Mouse (Mus musculus): ENCODE measurements at regions not wholly inside any gene's neighbourhood (a gene's known extent, or its start where the extent isn't known, plus 50 kb on each side); places are given as distances from the start of the nearest gene placed in this dataset.

- no peak for TF ChIP-seq USF1 (IDR thresholded peaks at IDR 0.05; ENCODE audit: low read depth, low read length)
- no peak for TF ChIP-seq GABPA (IDR thresholded peaks at IDR 0.05; ENCODE audit: low read depth, low read length)
- TF ChIP-seq ETS1 (IDR thresholded peaks at IDR 0.05; ENCODE audit: low read depth, low read length): no peak
- TF ChIP-seq SIN3A (IDR thresholded peaks at IDR 0.05; ENCODE audit: low read length): no peak
- no peak for TF ChIP-seq SMC3 (IDR thresholded peaks at IDR 0.05; ENCODE audit: low read depth, low read length)
- no peak for TF ChIP-seq MYC (IDR thresholded peaks at IDR 0.05; ENCODE audit: low read depth, low read length)
- no peak for TF ChIP-seq NRF1 (IDR thresholded peaks at IDR 0.05; ENCODE audit: insufficient read depth, low read depth, low read length, poor library complexity, severe bottlenecking)
- TF ChIP-seq JUND (IDR thresholded peaks at IDR 0.05; ENCODE audit: low read depth, low read length): no peak
- TF ChIP-seq KAT2A (conservative IDR thresholded peaks at IDR 0.05; ENCODE audit: low read depth, low read length): no peak
- TF ChIP-seq CTCF (IDR thresholded peaks at IDR 0.05 in 2 of 3, conservative IDR thresholded peaks at IDR 0.05 in 1 of 3; ENCODE audit: control insufficient read depth in 1 of 3, insufficient read depth in 1 of 3, low read depth in 2 of 3, low read length in 3 of 3, poor library complexity in 1 of 3, severe bottlenecking in 1 of 3): no peak
- DNase-seq (ENCODE audit: low read depth, low spot score): no peak
- no peak overlapping the region for H3K4me3 ChIP-seq (ENCODE audit: control insufficient read depth in 1 of 2, insufficient read depth in 1 of 2, low read depth in 2 of 2, low read length in 2 of 2)
- no peaks in the 10 kb centered on the region for H3K4me1 ChIP-seq (ENCODE audit: control insufficient read depth in 1 of 2, insufficient read depth in 2 of 2, low read length in 2 of 2)
- no peak overlapping the region for H3K9ac ChIP-seq (ENCODE audit: control insufficient read depth, low read depth, low read length, poor library complexity, severe bottlenecking)
- no peaks in the 10 kb centered on the region for H3K79me2 ChIP-seq (ENCODE audit: control insufficient read depth, insufficient read depth, low read length, poor library complexity)
- no peaks in the 10 kb centered on the region; a peak in 1 of 4 replicates for H3K27me3 ChIP-seq (ENCODE audit: control insufficient read depth in 1 of 2, insufficient read depth in 2 of 2, low read length in 2 of 2)
- no peak overlapping the region for H3K27ac ChIP-seq (ENCODE audit: control insufficient read depth, low read depth, low read length)
- H3K9me3 ChIP-seq (replicated peaks; ENCODE audit: insufficient read depth, low read length): no peaks in the 10 kb centered on the region
- no peaks in the 10 kb centered on the region for H3K36me3 ChIP-seq (ENCODE audit: control insufficient read depth in 1 of 2, insufficient read depth in 2 of 2, low read length in 2 of 2)
Measured at GRCm38 (mm10) chr16:13034136-13034535, 75.3 kb upstream of the Ercc4 start.

- H3K27me3 ChIP-seq (ENCODE audit: control insufficient read depth in 1 of 2, insufficient read depth in 2 of 2, low read length in 2 of 2): no peaks in the 10 kb centered on the region; a peak in 1 of 4 replicates
- TF ChIP-seq MAX (IDR thresholded peaks at IDR 0.05; ENCODE audit: low read length) (no peak), POLR2AphosphoS5 (IDR thresholded peaks at IDR 0.05; ENCODE audit: borderline replicate concordance, low read depth, low read length) (no peak), RAD21 (IDR thresholded peaks at IDR 0.05; ENCODE audit: low read depth, low read length) (no peak), SMC3 (IDR thresholded peaks at IDR 0.05; ENCODE audit: low read depth, low read length) (no peak), EP300 (IDR thresholded peaks at IDR 0.05; ENCODE audit: low read depth in 1 of 2, low read length in 2 of 2) (no peak), CTCF (IDR thresholded peaks at IDR 0.05 in 2 of 3, conservative IDR thresholded peaks at IDR 0.05 in 1 of 3; ENCODE audit: control insufficient read depth in 1 of 3, insufficient read depth in 1 of 3, low read depth in 2 of 3, low read length in 3 of 3, poor library complexity in 1 of 3, severe bottlenecking in 1 of 3) (no peak), TCF12 (IDR thresholded peaks at IDR 0.05; ENCODE audit: low read depth, low read length) (no peak), ZMIZ1 (IDR thresholded peaks at IDR 0.05; ENCODE audit: low read depth, low read length) (no peak), TBP (IDR thresholded peaks at IDR 0.05; ENCODE audit: low read depth, low read length) (no peak)
- H3K4me3 ChIP-seq (ENCODE audit: control insufficient read depth in 1 of 2, insufficient read depth in 1 of 2, low read depth in 2 of 2, low read length in 2 of 2): no peak overlapping the region
- no peak overlapping the region for H3K27ac ChIP-seq (ENCODE audit: control insufficient read depth, low read depth, low read length)
- H3K36me3 ChIP-seq (ENCODE audit: control insufficient read depth in 1 of 2, insufficient read depth in 2 of 2, low read length in 2 of 2): no peaks in the 10 kb centered on the region
- no peak for DNase-seq (ENCODE audit: low read depth, low spot score)
- H3K79me2 ChIP-seq (ENCODE audit: control insufficient read depth, insufficient read depth, low read length, poor library complexity): no peaks in the 10 kb centered on the region
- H3K9me3 ChIP-seq (replicated peaks; ENCODE audit: insufficient read depth, low read length): no peaks in the 10 kb centered on the region
- H3K9ac ChIP-seq (ENCODE audit: control insufficient read depth, low read depth, low read length, poor library complexity, severe bottlenecking): no peak overlapping the region
- no peaks in the 10 kb centered on the region for H3K4me1 ChIP-seq (ENCODE audit: control insufficient read depth in 1 of 2, insufficient read depth in 2 of 2, low read length in 2 of 2)
Measured at GRCm38 (mm10) chr16:13036596-13036995, 72.9 kb upstream of the Ercc4 start.
